Mouse (Mus musculus) urinary bladder, postnatal 14 days (tissue): Measurements from ENCODE around the gene Olfr1148.

Experiments used
- DNase-seq: peaks from one replicate; pipeline ENCODE4 v3.0.0; 2021; ENCODE audit warnings: low spot score

Olfr1148 gene

GRCm38 (mm10) chr2:87830233-87830632 lies at the start of gene Olfr1148:
Olfr1148 (plus strand) TSS chr2:87830533.
- DNase-seq, result no peak

GRCm38 (mm10) chr2:87800292-87800691 lies 30.0 kb upstream of the Olfr1148 start, which contains the start of gene Olfr1143:
Olfr1143 (plus strand) TSS chr2:87800592.
- DNase-seq, result no peak

- no peak for DNase-seq
These were observed 20.8 kb upstream of the Olfr1148 start, which contains the start of gene Olfr1145 for GRCm38 (mm10) chr2:87809522-87809921. Olfr1145 (plus strand) TSS chr2:87809822.

- no peak for DNase-seq
These were observed 13.4 kb downstream of the Olfr1148 start, which contains the start of gene Olfr1150-ps1 for GRCm38 (mm10) chr2:87843693-87844092. Olfr1150-ps1 (plus strand) TSS chr2:87843993.

GRCm38 (mm10) chr2:87855562-87855961 lies 25.2 kb downstream of the Olfr1148 start, which contains the start of gene Olfr1151:
Olfr1151 (plus strand) TSS chr2:87855862.
- no peak for DNase-seq

- DNase-seq, result no peak
These were observed 35.9 kb downstream of the Olfr1148 start, which contains the start of gene Olfr1152 for GRCm38 (mm10) chr2:87866192-87866591. Olfr1152 (plus strand) TSS chr2:87866492.
